Mouse (Mus musculus): Measurements from ENCODE around the gene Speg.

- TF ChIP-seq CTCF (IDR thresholded peaks at IDR 0.05; ENCODE audit: insufficient read depth, low read length) (no peak), POLR2A (IDR thresholded peaks at IDR 0.05; ENCODE audit: borderline replicate concordance, extremely low read depth, low read depth, low read length) (no peak)
These were observed 29.8 kb upstream of the Speg start for GRCm38 (mm10) chr1:75345036-75345935.
